Mouse (Mus musculus) forebrain, embryonic 15.5 days (tissue): ENCODE results near the gene Smco4. TPM values are rescaled to one million over a fixed set of nuclear protein-coding genes. Genes with fewer than 3 reads are reported as not detected.

Experiments
- ATAC-seq: fragments of 200-750 bp; cut with Nextera tagmentation; replicated peaks from 2 replicates; pipeline ENCODE4 v1.8.0; 2017; ENCODE audit warnings: mild to moderate bottlenecking, moderate TSS enrichment, moderate library complexity
- H3K27ac ChIP-seq: fragments of 300-500 bp; sonication (generic); replicated peaks from 2 replicates; pipeline ENCODE4 v1.5.1; 2015; ENCODE audit warnings: mild to moderate bottlenecking, inconsistent platforms
- H3K27me3 ChIP-seq: fragments of 300-500 bp; sonication (generic); 2 replicates; pipeline ENCODE4 v1.6.1; 2015; ENCODE audit warnings: inconsistent platforms
- H3K36me3 ChIP-seq: fragments of 300-500 bp; sonication (generic); 2 replicates; pipeline ENCODE4 v1.6.1; 2015; ENCODE audit warnings: mild to moderate bottlenecking, inconsistent platforms
- H3K4me1 ChIP-seq: fragments of 300-500 bp; sonication (generic); 2 replicates; pipeline ENCODE4 v1.6.1; 2015; ENCODE audit warnings: inconsistent platforms
- H3K4me2 ChIP-seq: fragments of 300-500 bp; sonication (generic); replicated peaks from 2 replicates; pipeline ENCODE4 v1.6.1; 2015; ENCODE audit warnings: mild to moderate bottlenecking, inconsistent platforms
- H3K4me3 ChIP-seq: fragments of 300-500 bp; sonication (generic); 2 replicates; pipeline ENCODE4 v1.5.1; 2015; ENCODE audit warnings: mild to moderate bottlenecking, inconsistent platforms
- H3K9ac ChIP-seq: fragments of 300-500 bp; sonication (generic); replicated peaks from 2 replicates; pipeline ENCODE4 v1.6.1; 2015; ENCODE audit warnings: mild to moderate bottlenecking, inconsistent platforms
- H3K9me3 ChIP-seq: fragments of 300-500 bp; sonication (generic); 2 replicates; pipeline ENCODE4 v1.6.1; 2016; ENCODE audit warnings: inconsistent platforms
- WGBS: fragments of 180-500 bp; shearing (Covaris S2); methylation state at CpG from one replicate; pipeline ENCODE4 v1.1.7; 2015; ENCODE audit warnings: mixed read lengths; 5-methylcytosine and 5-hydroxymethylcytosine counted together
- polyA plus RNA-seq: library from polyadenylated mRNA; unstranded; fragments of >200 nt; fragmentation: Nextera tagmentation; extraction: Ambion mirVana; gene quantifications from 2 replicates; pipeline ENCODE4 v1.2.1, GENCODE M21; 2015

Gene Smco4
- polyA plus RNA-seq, 1 experiment from 2014 or later = 1.6 TPM

- Histone ChIP-seq H3K27me3 (no peaks in the 10 kb centered on the region), H3K4me3 (no peak overlapping the region), H3K9ac (no peak overlapping the region), H3K27ac (no peak overlapping the region), H3K4me1 (no peaks in the 10 kb centered on the region), H3K9me3 (no peaks in the 10 kb centered on the region), H3K4me2 (no peak overlapping the region), H3K36me3 (no peaks in the 10 kb centered on the region)
- no peak for ATAC-seq
- WGBS = 81% methylated on average over 4 of the region's 4 CpGs
Measured at GRCm38 (mm10) chr9:15594148-15594547, 100.9 kb downstream of the Smco4 start.

Other genes with a start within 250 kb of the Smco4 start
- gene Med17, start 213.5 kb upstream of the Smco4 start, polyA plus RNA-seq = 42.8 and 43.5 TPM in 2 replicates
- gene Taf1d, start 187.2 kb upstream of the Smco4 start, polyA plus RNA-seq = 49.7 and 52.2 TPM in 2 replicates
- 11.1 and 13.8 TPM in 2 replicates for gene 4931406C07Rik, start 187.0 kb upstream of the Smco4 start, polyA plus RNA-seq
- gene Cep295, start 135.6 kb upstream of the Smco4 start, polyA plus RNA-seq = 15.1 and 15.2 TPM in 2 replicates
- 1.6 and 1.9 TPM in 2 replicates for gene Deup1, start 134.5 kb downstream of the Smco4 start, polyA plus RNA-seq
- 28.6 and 29.8 TPM in 2 replicates for gene Slc36a4, start 216.3 kb downstream of the Smco4 start, polyA plus RNA-seq